Mouse (Mus musculus) intestine, postnatal 0 days (tissue): ENCODE data around the gene Magi2. TPM values are rescaled to one million over a fixed set of nuclear protein-coding genes. Genes with fewer than 3 reads are reported as not detected.

Source experiments
- ATAC-seq: fragments of 200-750 bp; cut with Nextera tagmentation; 2 replicates; pipeline ENCODE4 v1.8.0; 2017; ENCODE audit warnings: mild to moderate bottlenecking, moderate TSS enrichment, moderate library complexity
- H3K27ac ChIP-seq: fragments of 300-500 bp; sonication (generic); 2 replicates; pipeline ENCODE4 v1.5.1; 2014; ENCODE audit warnings: mild to moderate bottlenecking, low read depth, low read length, moderate library complexity
- H3K27me3 ChIP-seq: fragments of 300-500 bp; sonication (generic); replicated peaks from 2 replicates; pipeline ENCODE4 v1.6.1; 2014; ENCODE audit warnings: low read length, mixed read lengths; ENCODE audit not compliant: control insufficient read depth, insufficient read depth
- H3K36me3 ChIP-seq: fragments of 300-500 bp; sonication (generic); 2 replicates; pipeline ENCODE4 v1.6.1; 2014; ENCODE audit warnings: mild to moderate bottlenecking, moderate library complexity; ENCODE audit not compliant: control insufficient read depth, insufficient read depth
- H3K4me1 ChIP-seq: fragments of 300-500 bp; sonication (generic); replicated peaks from 2 replicates; pipeline ENCODE4 v1.6.1; 2014; ENCODE audit warnings: antibody characterized with exemption, low read length, mixed read lengths; ENCODE audit not compliant: control insufficient read depth, insufficient read depth
- H3K4me2 ChIP-seq: fragments of 300-500 bp; sonication (generic); replicated peaks from 2 replicates; pipeline ENCODE4 v1.6.1; 2014; ENCODE audit warnings: low read depth, mild to moderate bottlenecking, moderate library complexity
- H3K4me3 ChIP-seq: fragments of 300-500 bp; sonication (generic); 2 replicates; pipeline ENCODE4 v1.5.1; 2014; ENCODE audit warnings: low read depth, low read length
- H3K9ac ChIP-seq: fragments of 300-500 bp; sonication (generic); 2 replicates; pipeline ENCODE4 v1.6.1; 2014; ENCODE audit warnings: mild to moderate bottlenecking, low read depth, low read length
- H3K9me3 ChIP-seq: fragments of 300-500 bp; sonication (generic); 2 replicates; pipeline ENCODE4 v1.6.1; 2016; ENCODE audit warnings: mixed run types; ENCODE audit not compliant: control insufficient read depth
- CTCF ChIP-seq: sonication (generic); IDR thresholded peaks from 2 replicates; pipeline ENCODE4 v1.5.1; 2016; ENCODE audit warnings: low read depth, mild to moderate bottlenecking, control low read depth, antibody characterized with exemption, moderate library complexity
- WGBS: fragments of 180-500 bp; shearing (Covaris S2); extraction: QIAGEN DNeasy Blood & Tissue Kit; methylation state at CpG from one replicate; pipeline ENCODE4 v1.1.7; 2014; 5-methylcytosine and 5-hydroxymethylcytosine counted together
- polyA plus RNA-seq: library from polyadenylated mRNA; unstranded; fragments of >200 nt; fragmentation: Nextera tagmentation; extraction: Ambion mirVana; gene quantifications from 2 replicates; pipeline ENCODE4 v1.2.1, GENCODE M21; 2015

The Magi2 gene
- polyA plus RNA-seq, 1 experiment from 2014 or later, result 1.0 TPM

DNA sequence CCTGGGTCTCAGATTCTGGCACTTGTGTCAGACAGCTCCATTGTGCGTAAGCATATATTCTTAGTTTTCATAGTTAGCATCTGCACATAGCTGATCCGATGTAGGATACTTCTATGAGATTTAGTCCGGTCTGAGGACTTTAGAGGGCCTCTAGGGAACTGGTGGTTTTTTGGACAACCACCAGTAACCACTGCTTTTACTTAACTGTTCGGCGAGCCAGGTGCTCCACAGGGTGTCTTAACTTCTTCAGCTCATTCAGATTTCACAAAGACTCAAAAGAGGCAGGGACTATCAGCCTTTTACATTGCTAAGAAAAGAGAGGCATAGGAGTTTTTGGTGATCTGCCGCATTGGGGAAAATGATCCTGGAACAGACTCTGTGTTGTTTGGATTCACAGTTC, 1453.1 kb downstream of the Magi2 start:
- no peaks in the 10 kb centered on the region for H3K36me3 ChIP-seq

DNA sequence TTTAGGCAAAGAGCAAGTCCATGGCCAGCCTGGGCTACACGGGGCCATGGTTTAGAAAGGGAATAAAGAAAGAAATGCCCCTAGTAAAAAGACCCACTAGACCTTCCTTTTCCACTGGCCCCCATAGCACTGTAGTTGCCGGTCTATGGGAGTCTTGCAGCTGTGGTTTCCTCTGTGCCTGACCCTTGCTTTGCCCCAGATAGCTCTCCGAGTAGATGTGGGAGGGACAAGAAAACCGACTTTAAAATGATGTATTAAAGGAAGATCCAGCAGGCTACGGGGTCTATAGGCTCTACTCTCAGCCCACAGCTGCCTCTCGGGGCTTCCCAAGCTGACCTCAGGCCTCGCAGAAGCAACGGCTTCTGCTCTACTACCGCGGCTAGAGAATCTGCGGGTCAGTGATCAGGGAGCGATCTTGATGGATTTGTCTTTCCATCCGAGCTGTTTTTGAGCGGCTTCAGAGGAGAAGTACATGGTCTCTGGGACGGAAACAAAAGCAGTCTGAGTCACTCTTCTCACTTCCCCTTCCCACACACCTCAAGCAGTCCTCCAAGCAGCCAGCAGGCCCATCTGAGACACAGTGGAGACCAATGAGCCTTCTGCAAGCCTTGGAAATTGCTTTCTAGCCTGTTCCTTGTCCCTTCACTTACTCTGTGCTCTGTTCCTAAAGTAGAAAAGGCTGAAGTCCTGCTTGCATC, 1454.1 kb downstream of the Magi2 start:
- no peak for TF ChIP-seq CTCF
- Histone ChIP-seq H3K27ac (no peak overlapping the region), H3K27me3 (no peaks in the 10 kb centered on the region), H3K9me3 (no peaks in the 10 kb centered on the region), H3K36me3 (no peaks in the 10 kb centered on the region), H3K9ac (no peak overlapping the region), H3K4me2 (no peak overlapping the region), H3K4me3 (no peak overlapping the region), H3K4me1 (no peaks in the 10 kb centered on the region)
- no peak for ATAC-seq
- 83% methylated on average over 15 of the region's 15 CpGs for WGBS

More for the DNA sequence above, 1453.1 kb downstream of the Magi2 start:
- H3K27me3 ChIP-seq, result no peaks in the 10 kb centered on the region
- no peak for TF ChIP-seq CTCF
- no peak for ATAC-seq
- no peaks in the 10 kb centered on the region for H3K4me1 ChIP-seq
- no peak overlapping the region for H3K9ac ChIP-seq
- H3K4me2 ChIP-seq, result no peak overlapping the region
- 93% methylated on average over 6 of the region's 6 CpGs for WGBS
- no peak overlapping the region for H3K27ac ChIP-seq
- no peaks in the 10 kb centered on the region for H3K9me3 ChIP-seq
- no peak overlapping the region for H3K4me3 ChIP-seq

DNA sequence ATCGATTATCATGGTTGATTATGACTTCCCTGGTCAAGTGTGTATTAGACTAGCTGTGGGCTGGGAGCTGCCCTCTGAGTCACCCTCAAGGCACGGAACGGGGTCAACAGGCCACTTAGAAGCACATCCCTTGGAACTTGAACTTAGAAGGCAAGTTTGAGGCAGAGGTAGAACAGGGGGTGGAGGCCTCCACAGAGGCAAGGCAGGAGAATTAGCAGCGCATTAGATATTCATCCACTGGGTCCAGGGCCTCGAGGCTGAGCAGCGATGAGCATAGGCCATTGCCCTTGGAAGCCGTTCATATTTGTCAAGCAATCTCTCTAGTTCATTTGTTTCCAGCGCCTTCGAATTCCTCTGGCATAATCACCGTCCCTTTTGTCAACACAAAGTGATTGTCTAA, 1454.8 kb downstream of the Magi2 start:
- no peak overlapping the region for H3K4me3 ChIP-seq
- WGBS, result 50% methylated on average over 10 of the region's 10 CpGs
- ATAC-seq, result no peak
- H3K4me2 ChIP-seq, result no peak overlapping the region
- H3K27ac ChIP-seq, result no peak overlapping the region
- H3K9ac ChIP-seq, result no peak overlapping the region
- no peaks in the 10 kb centered on the region for H3K27me3 ChIP-seq
- no peak for TF ChIP-seq CTCF
- H3K4me1 ChIP-seq, result no peaks in the 10 kb centered on the region
- H3K36me3 ChIP-seq, result no peaks in the 10 kb centered on the region
- no peaks in the 10 kb centered on the region for H3K9me3 ChIP-seq

DNA sequence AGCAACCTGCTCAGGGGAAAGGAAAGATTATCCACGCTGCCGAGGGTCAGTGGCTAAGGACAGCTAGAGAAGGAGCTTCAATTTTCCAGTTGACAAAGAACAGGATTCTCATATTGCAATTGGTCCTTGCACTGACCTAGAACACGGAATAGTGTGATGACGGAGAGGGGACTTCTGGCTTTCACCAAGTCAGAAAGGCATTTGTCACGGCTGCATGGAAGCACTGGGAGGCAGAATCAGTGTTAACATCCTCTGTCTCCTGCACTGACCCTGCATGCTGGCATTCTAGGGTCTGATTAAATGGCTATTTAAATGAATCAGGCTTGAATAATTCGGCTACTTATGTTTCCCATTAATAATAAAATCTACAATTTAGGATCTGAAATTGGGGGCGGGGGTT, 1455.4 kb downstream of the Magi2 start:
- Histone ChIP-seq H3K4me3 (no peak overlapping the region), H3K27me3 (no peaks in the 10 kb centered on the region), H3K4me2 (no peak overlapping the region), H3K4me1 (no peaks in the 10 kb centered on the region), H3K27ac (no peak overlapping the region), H3K36me3 (no peaks in the 10 kb centered on the region), H3K9me3 (no peaks in the 10 kb centered on the region), H3K9ac (no peak overlapping the region)
- no peak for ATAC-seq
- no peak for TF ChIP-seq CTCF
- WGBS, result 59% methylated on average over 7 of the region's 7 CpGs

- no peaks in the 10 kb centered on the region for H3K9me3 ChIP-seq
- 58% methylated on average over 6 of the region's 6 CpGs for WGBS
- H3K9ac ChIP-seq, result no peak overlapping the region
- no peak overlapping the region for H3K27ac ChIP-seq
- no peak overlapping the region for H3K4me3 ChIP-seq
- no peak overlapping the region for H3K4me2 ChIP-seq
- H3K4me1 ChIP-seq, result no peaks in the 10 kb centered on the region
- no peaks in the 10 kb centered on the region for H3K27me3 ChIP-seq
- H3K36me3 ChIP-seq, result no peaks in the 10 kb centered on the region
- TF ChIP-seq CTCF, result no peak
- no peak for ATAC-seq
These were observed 1457.3 kb downstream of the Magi2 start for GRCm38 (mm10) chr5:20684112-20684511.

GRCm38 (mm10) chr5:20692230-20692629, 1465.4 kb downstream of the Magi2 start:
- Histone ChIP-seq H3K27me3 (no peaks in the 10 kb centered on the region), H3K36me3 (no peaks in the 10 kb centered on the region), H3K4me2 (no peak overlapping the region), H3K27ac (no peak overlapping the region), H3K9me3 (0 out of 2 replicates have a peak, but pooled peaks cover 4% of the 10 kb centered on the region), H3K4me3 (no peak overlapping the region), H3K9ac (no peak overlapping the region), H3K4me1 (no peaks in the 10 kb centered on the region)
- 94% methylated on average over 3 of the region's 3 CpGs for WGBS
- ATAC-seq, result no peak
- no peak for TF ChIP-seq CTCF
